Mouse (Mus musculus): Measurements from ENCODE around the gene Stard10.

- TF ChIP-seq CTCF (IDR thresholded peaks at IDR 0.05; ENCODE audit: insufficient read depth, low read depth, low read length) (no peak), POLR2A (IDR thresholded peaks at IDR 0.05; ENCODE audit: insufficient read depth, low read depth, low read length) (no peak)
Observed at GRCm38 (mm10) chr7:101369666-101370065, 52.8 kb downstream of the Stard10 start.

Data from olfactory bulb, adult 2 months (tissue).